Mouse (Mus musculus) kidney, embryonic 16.5 days (tissue): ENCODE measurements around the gene Krtap19-3. TPM values are rescaled to one million over a fixed set of nuclear protein-coding genes. Genes with fewer than 3 reads are reported as not detected.

Experiments
- ATAC-seq: fragments of 200-750 bp; cut with Nextera tagmentation; 2 replicates; pipeline ENCODE4 v1.8.0; 2017; ENCODE audit warnings: moderate TSS enrichment; ENCODE audit not compliant: low FRiP score, low TSS enrichment
- H3K27ac ChIP-seq: fragments of 300-500 bp; sonication (generic); 2 replicates; pipeline ENCODE4 v1.5.1; 2014; ENCODE audit warnings: low read length
- H3K27me3 ChIP-seq: fragments of 300-500 bp; sonication (generic); 2 replicates; pipeline ENCODE4 v1.6.1; 2014; ENCODE audit warnings: low read length, control low read depth, mixed read lengths; ENCODE audit not compliant: insufficient read depth
- H3K36me3 ChIP-seq: fragments of 300-500 bp; sonication (generic); 2 replicates; pipeline ENCODE4 v1.6.1; 2014; ENCODE audit warnings: low read length, control low read depth, mixed read lengths; ENCODE audit not compliant: insufficient read depth
- H3K4me1 ChIP-seq: fragments of 300-500 bp; sonication (generic); 2 replicates; pipeline ENCODE4 v1.6.1; 2014; ENCODE audit warnings: low read length, control low read depth, mixed read lengths; ENCODE audit not compliant: insufficient read depth
- H3K4me2 ChIP-seq: fragments of 300-500 bp; sonication (generic); replicated peaks from 2 replicates; pipeline ENCODE4 v1.6.1; 2014; ENCODE audit warnings: low read depth, low read length
- H3K4me3 ChIP-seq: fragments of 300-500 bp; sonication (generic); 2 replicates; pipeline ENCODE4 v1.5.1; 2014; ENCODE audit warnings: mild to moderate bottlenecking, low read length
- H3K9ac ChIP-seq: fragments of 300-500 bp; sonication (generic); replicated peaks from 2 replicates; pipeline ENCODE4 v1.6.1; 2014; ENCODE audit warnings: low read length
- H3K9me3 ChIP-seq: fragments of 300-500 bp; sonication (generic); 2 replicates; pipeline ENCODE4 v1.6.1; 2016; ENCODE audit warnings: low read length, control low read depth
- WGBS: fragments of 180-500 bp; shearing (Covaris S2); extraction: QIAGEN DNeasy Blood & Tissue Kit; methylation state at CpG from one replicate; pipeline ENCODE4 v1.1.7; 2014; 5-methylcytosine and 5-hydroxymethylcytosine counted together
- polyA plus RNA-seq: library from polyadenylated mRNA; unstranded; fragments of >200 nt; fragmentation: Nextera tagmentation; extraction: Ambion mirVana; gene quantifications from 2 replicates; pipeline ENCODE4 v1.2.1, GENCODE M21; 2015

Krtap19-3 gene
- not detected in 2 replicates for polyA plus RNA-seq

GRCm38 (mm10) chr16:88877938-88878337 lies at the start of gene Krtap19-3:
Gene Krtap19-3, minus strand, starts transcription at chr16:88878038.
- no peak within 1 kb of the TSS for H3K27ac ChIP-seq
- ATAC-seq, result no peak
- H3K9ac ChIP-seq, result no peak within 1 kb of the TSS
- 73% methylated on average over 2 of the region's 2 CpGs for WGBS
- H3K9me3 ChIP-seq, result no peaks in the 10 kb centered on the region
- H3K4me2 ChIP-seq, result no peak within 1 kb of the TSS
- H3K36me3 ChIP-seq, result no peaks in the 10 kb centered on the region
- H3K4me1 ChIP-seq, result no peaks in the 10 kb centered on the region
- H3K4me3 ChIP-seq, result no peak within 1 kb of the TSS
- no peaks in the 10 kb centered on the region for H3K27me3 ChIP-seq

- WGBS, result 93% methylated on average over 6 of the region's 6 CpGs
- H3K4me3 ChIP-seq, result no peak within 1 kb of the TSS
- no peaks in the 10 kb centered on the region for H3K9me3 ChIP-seq
- H3K27me3 ChIP-seq, result no peaks in the 10 kb centered on the region
- no peak within 1 kb of the TSS for H3K9ac ChIP-seq
- no peaks in the 10 kb centered on the region for H3K4me1 ChIP-seq
- no peaks in the 10 kb centered on the region for H3K36me3 ChIP-seq
- no peak for ATAC-seq
- H3K4me2 ChIP-seq, result no peak within 1 kb of the TSS
- no peak within 1 kb of the TSS for H3K27ac ChIP-seq
Observed at GRCm38 (mm10) chr16:88896357-88896756, 18.5 kb upstream of the Krtap19-3 start, which contains the start of gene Krtap19-5. Gene Krtap19-5, minus strand, starts transcription at chr16:88896457.

GRCm38 (mm10) chr16:88886870-88887269 lies 9.0 kb upstream of the Krtap19-3 start:
- Histone ChIP-seq H3K4me2 (no peak overlapping the region), H3K27ac (no peak overlapping the region), H3K36me3 (no peaks in the 10 kb centered on the region), H3K9ac (no peak overlapping the region), H3K27me3 (no peaks in the 10 kb centered on the region), H3K9me3 (no peaks in the 10 kb centered on the region), H3K4me3 (no peak overlapping the region), H3K4me1 (no peaks in the 10 kb centered on the region)
- no peak for ATAC-seq
- 85% methylated on average over 6 of the region's 6 CpGs for WGBS

GRCm38 (mm10) chr16:88884989-88885388 lies 7.2 kb upstream of the Krtap19-3 start, which contains the start of gene Krtap19-4:
Gene Krtap19-4, minus strand, starts transcription at chr16:88885089.
- Histone ChIP-seq H3K27me3 (no peaks in the 10 kb centered on the region), H3K36me3 (no peaks in the 10 kb centered on the region), H3K9me3 (no peaks in the 10 kb centered on the region), H3K4me3 (no peak within 1 kb of the TSS), H3K4me1 (no peaks in the 10 kb centered on the region), H3K9ac (no peak within 1 kb of the TSS), H3K27ac (no peak within 1 kb of the TSS), H3K4me2 (no peak within 1 kb of the TSS)
- 90% methylated on average over 5 of the region's 5 CpGs for WGBS
- ATAC-seq, result no peak

GRCm38 (mm10) chr16:88874169-88874568 lies 3.7 kb downstream of the Krtap19-3 start, which contains the start of gene Krtap19-2:
Gene Krtap19-2, minus strand, starts transcription at chr16:88874269.
- Histone ChIP-seq H3K27ac (no peak within 1 kb of the TSS), H3K9ac (no peak within 1 kb of the TSS), H3K36me3 (no peaks in the 10 kb centered on the region), H3K4me1 (no peaks in the 10 kb centered on the region), H3K27me3 (no peaks in the 10 kb centered on the region), H3K4me2 (no peak within 1 kb of the TSS), H3K4me3 (no peak within 1 kb of the TSS), H3K9me3 (no peaks in the 10 kb centered on the region)
- 93% methylated on average over 3 of the region's 3 CpGs for WGBS
- ATAC-seq, result no peak

- Histone ChIP-seq H3K27ac (no peak within 1 kb of the TSS), H3K27me3 (no peaks in the 10 kb centered on the region), H3K4me1 (no peaks in the 10 kb centered on the region), H3K4me3 (no peak within 1 kb of the TSS), H3K36me3 (no peaks in the 10 kb centered on the region), H3K9ac (no peak within 1 kb of the TSS), H3K9me3 (no peaks in the 10 kb centered on the region), H3K4me2 (no peak within 1 kb of the TSS)
- WGBS, result 88% methylated on average over 6 of the region's 6 CpGs
- ATAC-seq, result no peak
Observed at GRCm38 (mm10) chr16:88869311-88869710, 8.5 kb downstream of the Krtap19-3 start, which contains the start of gene Krtap19-1. Gene Krtap19-1, minus strand, starts transcription at chr16:88869411.

GRCm38 (mm10) chr16:88864887-88865407 lies 12.9 kb downstream of the Krtap19-3 start:
- Histone ChIP-seq H3K27me3 (no peaks in the 10 kb centered on the region), H3K4me3 (no peak overlapping the region), H3K9me3 (no peaks in the 10 kb centered on the region), H3K36me3 (no peaks in the 10 kb centered on the region), H3K4me1 (no peaks in the 10 kb centered on the region), H3K9ac (no peak overlapping the region), H3K4me2 (no peak overlapping the region), H3K27ac (no peak overlapping the region)
- ATAC-seq, result no peak
- 53% methylated on average over 4 of the region's 4 CpGs for WGBS

- 14% methylated on average over 5 of the region's 5 CpGs for WGBS
- no peaks in the 10 kb centered on the region for H3K27me3 ChIP-seq
Observed at GRCm38 (mm10) chr16:88851450-88851849, 26.4 kb downstream of the Krtap19-3 start.

GRCm38 (mm10) chr16:88848558-88848957 lies 29.3 kb downstream of the Krtap19-3 start:
- H3K36me3 ChIP-seq, result no peaks in the 10 kb centered on the region
- 84% methylated on average over 4 of the region's 4 CpGs for WGBS
- no peaks in the 10 kb centered on the region for H3K27me3 ChIP-seq
- no peak for ATAC-seq
- no peak overlapping the region for H3K4me3 ChIP-seq
- H3K4me1 ChIP-seq, result no peaks in the 10 kb centered on the region
- H3K27ac ChIP-seq, result no peak overlapping the region
- H3K4me2 ChIP-seq, result no peak overlapping the region
- H3K9me3 ChIP-seq, result no peaks in the 10 kb centered on the region
- H3K9ac ChIP-seq, result no peak overlapping the region

More at GRCm38 (mm10) chr16:88851450-88851849, 26.4 kb downstream of the Krtap19-3 start:
- H3K4me1 ChIP-seq, result no peaks in the 10 kb centered on the region
- no peaks in the 10 kb centered on the region for H3K9me3 ChIP-seq
- H3K4me2 ChIP-seq, result no peak overlapping the region
- H3K27ac ChIP-seq, result no peak overlapping the region
- no peak overlapping the region for H3K9ac ChIP-seq
- no peak for ATAC-seq
- no peaks in the 10 kb centered on the region for H3K36me3 ChIP-seq
- no peak overlapping the region for H3K4me3 ChIP-seq

- Histone ChIP-seq H3K9me3 (no peaks in the 10 kb centered on the region), H3K9ac (no peak overlapping the region), H3K4me2 (no peak overlapping the region), H3K27me3 (no peaks in the 10 kb centered on the region), H3K27ac (no peak overlapping the region), H3K36me3 (no peaks in the 10 kb centered on the region), H3K4me1 (no peaks in the 10 kb centered on the region), H3K4me3 (no peak overlapping the region)
- ATAC-seq, result 0 out of 2 replicates have a peak, but pooled peaks have one; percentile 54
- 85% methylated on average over 1 of the region's 1 CpGs for WGBS
Observed at GRCm38 (mm10) chr16:88847363-88847762, 30.5 kb downstream of the Krtap19-3 start.
